Mouse (Mus musculus) erythroblast, embryonic 14.5 days (primary cell): ENCODE measurements around the gene Syp.

Experiments
- GATA1 ChIP-seq: IDR thresholded peaks from 2 replicates; pipeline ENCODE4 v1.6.1; 2012; ENCODE audit warnings: low read length, inconsistent platforms, mixed read lengths
- TAL1 ChIP-seq: IDR thresholded peaks from 3 replicates; pipeline ENCODE4 v1.6.1; 2012; ENCODE audit warnings: low read length, inconsistent platforms, mixed read lengths

DNA sequence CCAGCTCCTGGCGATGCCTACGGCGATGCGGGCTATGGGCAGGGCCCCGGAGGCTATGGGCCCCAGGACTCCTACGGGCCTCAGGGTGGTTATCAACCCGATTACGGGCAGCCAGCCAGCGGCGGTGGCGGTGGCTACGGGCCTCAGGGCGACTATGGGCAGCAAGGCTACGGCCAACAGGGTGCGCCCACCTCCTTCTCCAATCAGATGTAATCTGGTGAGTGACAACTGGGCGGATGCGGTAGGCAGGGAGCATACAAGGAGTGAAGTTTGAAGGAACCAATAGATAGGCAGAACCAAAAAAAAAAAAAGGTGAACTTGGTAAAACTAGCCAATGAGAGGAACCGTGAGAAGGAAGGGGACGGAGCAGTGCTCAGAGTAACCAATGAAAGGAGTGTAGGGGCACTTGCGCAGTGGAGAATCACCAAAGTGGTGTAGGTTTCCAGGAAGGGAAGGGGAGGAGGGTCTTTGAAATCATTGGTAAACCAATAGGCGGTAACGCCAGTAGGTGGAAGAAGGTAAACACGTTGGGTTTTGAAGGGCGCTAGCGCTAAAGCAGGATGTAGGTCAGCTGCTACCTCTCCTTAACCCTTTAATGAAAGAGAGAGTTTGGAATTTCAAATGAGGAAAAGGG is 10.5 kb downstream of the Syp start:
- TF ChIP-seq TAL1 = no peak
- TF ChIP-seq GATA1 = no peak
